ENCODE assay signal across 8 mouse cellular contexts in the genomic region with DNA sequence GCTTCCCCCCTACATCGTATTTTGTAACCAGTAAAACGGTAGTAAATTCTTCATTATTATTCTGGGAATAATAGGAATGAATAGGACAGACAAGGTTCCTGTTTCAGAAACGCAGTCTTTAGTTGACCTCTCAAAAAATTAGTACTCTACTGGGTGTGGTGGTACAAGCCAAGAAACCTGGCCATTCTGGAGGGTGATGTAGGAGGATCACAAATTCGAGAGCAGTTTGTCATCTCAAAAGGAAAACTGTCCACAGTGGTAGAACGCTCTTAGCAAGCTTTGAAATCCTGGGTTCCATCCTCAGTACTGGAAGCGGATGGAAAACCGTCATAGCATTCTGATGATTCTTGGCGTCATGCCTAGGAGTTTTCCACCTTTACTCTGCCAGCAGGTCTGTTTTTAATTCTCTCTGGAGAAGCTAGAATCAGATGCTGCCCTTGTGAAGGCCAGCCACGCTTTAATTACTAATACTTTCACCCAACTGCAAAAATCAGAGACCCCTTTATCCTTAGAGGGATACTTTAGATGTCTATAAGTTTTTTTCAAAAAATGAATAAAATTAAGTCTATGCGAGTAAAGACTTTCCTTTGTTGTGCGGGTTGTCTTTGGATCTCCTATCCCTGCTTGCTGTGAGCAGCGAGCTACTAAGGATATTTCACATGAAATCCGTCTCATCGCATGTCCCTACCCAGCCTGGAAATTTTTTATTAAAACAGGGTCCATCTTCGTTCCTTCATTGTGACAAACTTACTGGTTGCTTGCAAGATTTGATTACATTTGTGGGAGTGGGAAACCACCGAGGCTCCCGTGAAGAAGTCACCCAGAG. TPM values are rescaled to one million over a fixed set of nuclear protein-coding genes. Genes with fewer than 3 reads are reported as not detected.
A peak's percentile ranks its signal among the peaks of the same experiment; 100 is the strongest.
DNase-seq lines count a peak whose midpoint lies in the region; ATAC-seq lines count a peak whose summit lies in the region.

No protein-coding gene starts in this region.

- peak; percentile 7 for DNase-seq in thymus, postnatal 0 days (ENCODE audit: low spot score)
- DNase-seq in thymus, postnatal 36 days: no peak
- DNase-seq in cerebellum, postnatal 10 days: peak; percentile 60 to 80
- peak; percentile 41 for DNase-seq in gastrocnemius, postnatal 10 days
- peak; percentile 11 for DNase-seq in left cerebral cortex, postnatal 4 days
- no peak for DNase-seq in ovary, postnatal 10 days (ENCODE audit: low spot score)

- peak overlapping the region; percentile 80 for H3K4me3 ChIP-seq in intestine, embryonic 15.5 days (replicated peaks)
- peak overlapping the region; percentile 78 for H3K4me3 ChIP-seq in neural tube, embryonic 12.5 days

- H3K36me3 ChIP-seq in intestine, embryonic 15.5 days: peaks cover 4% of the 10 kb centered on the region; the same call in 1 of the 2 replicates
- peaks cover 5% of the 10 kb centered on the region; the same call in 1 of the 2 replicates for H3K36me3 ChIP-seq in neural tube, embryonic 12.5 days

- H3K9ac ChIP-seq in intestine, embryonic 15.5 days: peak overlapping the region; percentile 47
- H3K9ac ChIP-seq in neural tube, embryonic 12.5 days: peak overlapping the region; percentile 52

- 22% methylated on average over 17 of the region's 17 CpGs for WGBS in intestine, embryonic 15.5 days
- 33% methylated on average over 17 of the region's 17 CpGs for WGBS in neural tube, embryonic 12.5 days

- peak; percentile 35; the same call in 1 of the 2 replicates for ATAC-seq in intestine, embryonic 15.5 days
- ATAC-seq in neural tube, embryonic 12.5 days (ENCODE audit: low FRiP score, low read depth): peak; percentile 12; the same call in 1 of the 2 replicates

- no peaks in the 10 kb centered on the region for H3K27me3 ChIP-seq in intestine, embryonic 15.5 days (replicated peaks)
- no peaks in the 10 kb centered on the region for H3K27me3 ChIP-seq in neural tube, embryonic 12.5 days (replicated peaks)

- peak overlapping the region; percentile 96 for H3K27ac ChIP-seq in intestine, embryonic 15.5 days
- peak overlapping the region; percentile 72 for H3K27ac ChIP-seq in neural tube, embryonic 12.5 days

- H3K4me2 ChIP-seq in intestine, embryonic 15.5 days (replicated peaks): peak overlapping the region; percentile 60
- H3K4me2 ChIP-seq in neural tube, embryonic 12.5 days (replicated peaks): peak overlapping the region; percentile 83

- H3K9me3 ChIP-seq in intestine, embryonic 15.5 days: no peaks in the 10 kb centered on the region
- no peaks in the 10 kb centered on the region for H3K9me3 ChIP-seq in neural tube, embryonic 12.5 days

- intact Hi-C loops in left cerebral cortex, postnatal 4 days (cut with DNase I): loop anchor here (10.0 kb wide), 1 partner anchor 62 kb away; the partner anchor contains the start of gene Dennd6a

- H3K4me1 ChIP-seq in intestine, embryonic 15.5 days (replicated peaks): no peaks in the 10 kb centered on the region
- peaks cover 14% of the 10 kb centered on the region for H3K4me1 ChIP-seq in neural tube, embryonic 12.5 days

RNA-seq across cellular contexts. Expression of gene Arf4, which starts 0.6 kb away (rescaled TPM):
- 257 and 289 TPM in 2 replicates for polyA plus RNA-seq in thymus, postnatal 0 days (2015; fragmentation: Nextera tagmentation; extraction: Ambion mirVana)
- 100 to 1,000 TPM in 1 of 2 experiments, 10 to 100 TPM in 1; 90.0 to 126 TPM for total RNA-seq in gastrocnemius, postnatal 10 days (2021)
- 592 and 625 TPM in 2 replicates for polyA plus RNA-seq in intestine, embryonic 15.5 days (2015; fragmentation: Nextera tagmentation; extraction: Ambion mirVana)
- 100 to 1,000 TPM; 212 to 232 TPM for total RNA-seq in left cerebral cortex, postnatal 4 days (2021)
- polyA plus RNA-seq in neural tube, embryonic 12.5 days (2016; fragmentation: Nextera tagmentation; extraction: Ambion mirVana): 577 and 596 TPM in 2 replicates

RNA-seq across cellular contexts. Expression of gene Pde12, which starts 32.4 kb away (rescaled TPM):
- 14.3 and 15.9 TPM in 2 replicates for polyA plus RNA-seq in thymus, postnatal 0 days (2015; fragmentation: Nextera tagmentation; extraction: Ambion mirVana)
- total RNA-seq in gastrocnemius, postnatal 10 days (2021): 1 to 10 TPM; 3.3 to 3.6 TPM
- 10.1 and 10.2 TPM in 2 replicates for polyA plus RNA-seq in intestine, embryonic 15.5 days (2015; fragmentation: Nextera tagmentation; extraction: Ambion mirVana)
- total RNA-seq in left cerebral cortex, postnatal 4 days (2021): 10 to 100 TPM; 12.0 to 13.5 TPM
- 12.3 TPM in 2 replicates for polyA plus RNA-seq in neural tube, embryonic 12.5 days (2016; fragmentation: Nextera tagmentation; extraction: Ambion mirVana)

RNA-seq across cellular contexts. Expression of gene Dnah12, which starts 55.8 kb away (rescaled TPM):
- 0.06 and 0.16 TPM in 2 replicates for polyA plus RNA-seq in thymus, postnatal 0 days (2015; fragmentation: Nextera tagmentation; extraction: Ambion mirVana)
- not detected for total RNA-seq in gastrocnemius, postnatal 10 days (2021)
- polyA plus RNA-seq in intestine, embryonic 15.5 days (2015; fragmentation: Nextera tagmentation; extraction: Ambion mirVana): 0.05 and 0.08 TPM in 2 replicates
- under 1 TPM; 0.40 to 0.56 TPM for total RNA-seq in left cerebral cortex, postnatal 4 days (2021)
- polyA plus RNA-seq in neural tube, embryonic 12.5 days (2016; fragmentation: Nextera tagmentation; extraction: Ambion mirVana): 0.01 TPM in 1 of 2 replicates, not detected in the other

Comparison
In these comparisons a context has a peak if more than half of its experiments do, and no peak if none do; other contexts are left out.
1. DNase-seq: peak in thymus, postnatal 0 days (single experiment), cerebellum, postnatal 10 days (2 of 2), gastrocnemius, postnatal 10 days (single experiment) and left cerebral cortex, postnatal 4 days (single experiment); none in thymus, postnatal 36 days (0 of 2) and ovary, postnatal 10 days (single experiment).